Mouse (Mus musculus) heart, adult 11 months (tissue): ENCODE data around the gene Dand5.

Source experiments
- DNase-seq: peaks from one replicate; pipeline ENCODE4 v3.0.0; 2022

Gene Dand5

DNA sequence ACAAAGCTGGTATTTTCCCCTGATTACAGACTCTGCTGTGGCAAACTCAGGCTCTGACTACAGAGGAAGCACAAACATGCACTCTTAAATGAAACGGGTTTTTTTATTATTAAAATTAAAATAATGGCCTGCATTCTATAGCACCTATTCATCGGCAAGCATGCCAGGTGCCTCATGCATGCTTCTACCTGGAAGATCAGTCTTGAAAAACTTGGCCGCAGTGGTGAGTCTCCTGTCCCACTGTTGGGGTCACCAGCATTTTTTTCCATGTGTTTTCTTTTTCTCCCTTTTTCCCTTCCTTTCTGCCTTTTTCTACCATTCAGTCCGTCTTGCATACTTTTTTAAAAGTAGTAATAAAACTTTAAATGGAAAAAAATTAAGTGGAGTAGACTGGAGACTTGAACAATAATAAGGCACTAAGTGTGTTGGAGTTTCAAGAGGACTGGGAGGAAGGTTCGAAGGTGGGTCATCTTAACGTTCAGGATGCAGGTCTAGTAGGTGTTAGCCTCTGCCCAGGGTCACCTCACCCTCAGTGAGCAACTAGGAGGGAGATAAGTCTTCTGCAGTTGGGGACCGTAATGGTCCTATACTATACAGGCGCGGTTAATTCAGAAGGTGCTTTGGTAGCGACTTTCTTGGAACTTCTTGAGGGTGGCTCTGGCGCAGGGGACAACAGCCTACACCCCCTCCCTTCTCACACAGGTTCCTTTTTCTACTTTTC lies 39.3 kb downstream of the Dand5 start:
- DNase-seq, result no peak

DNA sequence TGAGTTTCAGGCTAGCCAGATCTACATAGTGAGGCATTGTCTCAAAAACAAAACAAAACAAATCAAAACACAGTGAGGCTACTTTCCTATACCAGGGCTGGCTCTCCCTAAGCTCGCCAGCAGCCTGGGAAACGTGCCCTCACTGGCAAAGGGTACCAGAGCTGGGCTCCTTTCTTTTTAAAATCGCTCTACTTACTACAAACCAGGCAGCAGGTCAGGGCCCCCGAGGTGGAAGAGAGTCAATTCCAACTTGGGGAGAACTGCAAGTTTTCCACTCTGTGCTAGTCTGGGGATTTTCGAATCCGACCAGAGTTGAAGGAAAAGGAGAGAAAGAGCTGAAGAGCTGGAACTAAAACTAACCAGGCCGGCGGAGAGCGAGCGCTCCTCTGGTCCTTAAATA lies 39.9 kb downstream of the Dand5 start:
- DNase-seq, result no peak

DNA sequence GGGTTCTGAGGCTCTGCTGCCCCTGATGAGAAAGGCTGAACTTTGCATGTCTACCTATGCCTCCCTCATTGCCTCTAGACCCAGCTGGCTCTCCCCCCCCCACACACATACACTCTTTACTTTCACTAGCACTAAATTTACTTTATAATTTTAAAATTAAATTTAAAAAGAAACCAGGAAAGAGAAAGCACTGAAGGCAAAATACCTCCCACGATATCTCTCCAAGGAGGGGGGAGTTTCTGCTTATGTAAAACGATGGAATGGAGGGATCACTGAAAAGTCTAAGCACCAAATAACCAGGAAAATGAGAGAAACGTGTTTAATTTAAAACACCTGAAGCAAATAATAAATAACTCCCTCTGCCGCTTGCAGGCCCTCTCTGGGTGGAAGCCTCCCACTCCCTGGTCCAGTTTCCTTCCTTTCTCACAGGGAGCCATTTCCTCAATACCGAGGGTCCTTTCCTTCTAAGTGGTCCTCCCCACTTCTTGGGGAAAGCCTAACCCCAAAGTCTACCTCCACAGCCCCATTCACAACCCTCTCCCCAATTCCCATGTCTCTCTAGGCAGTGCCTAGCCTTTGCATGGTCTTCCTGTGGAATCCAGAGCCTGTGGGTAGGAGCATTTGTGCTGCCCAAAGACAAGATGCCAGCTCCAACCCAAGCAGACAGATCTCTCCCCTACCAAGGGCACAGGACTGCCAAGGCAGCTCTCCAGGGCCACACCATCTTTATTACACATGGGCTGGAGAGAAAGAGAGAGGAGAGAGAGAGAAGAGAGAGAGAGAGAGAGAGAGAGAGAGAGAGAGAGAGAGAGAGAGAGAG lies 40.7 kb downstream of the Dand5 start:
- DNase-seq, result no peak

DNA sequence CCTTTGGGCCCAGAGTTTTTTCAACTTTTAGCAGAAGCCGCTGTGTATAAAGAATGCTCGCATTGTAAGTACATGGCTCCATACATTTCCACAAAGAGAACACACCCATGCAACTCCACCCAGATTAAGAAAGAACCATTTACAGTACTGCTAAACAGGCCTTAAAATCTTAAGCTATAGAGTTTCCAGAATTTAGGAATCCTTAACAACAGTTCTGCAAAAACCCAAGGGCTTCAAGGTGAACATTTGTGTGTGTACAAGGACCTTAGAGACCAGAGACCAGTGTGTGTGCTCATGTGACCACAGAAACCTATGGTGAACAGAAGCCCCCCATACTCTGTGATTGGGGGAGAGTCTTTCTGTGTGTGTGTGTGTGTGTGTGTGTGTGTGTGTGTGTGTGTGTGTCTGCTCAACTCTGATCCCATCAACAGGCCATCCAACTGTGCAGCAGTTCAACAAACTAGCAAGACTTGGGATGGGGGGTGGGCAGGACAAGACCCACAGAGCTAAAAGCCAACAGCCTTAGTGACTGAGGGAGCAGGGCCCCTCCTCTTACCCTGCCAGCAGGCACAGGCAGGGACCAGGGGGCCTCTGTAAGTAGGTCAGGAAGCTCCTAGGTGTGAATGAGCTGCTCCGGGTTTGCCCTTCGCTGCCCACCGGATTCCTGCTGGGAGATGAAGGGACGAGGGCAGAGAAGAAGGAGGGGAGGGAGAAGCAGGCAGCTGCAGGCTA lies 41.5 kb downstream of the Dand5 start:
- DNase-seq, result no peak

DNA sequence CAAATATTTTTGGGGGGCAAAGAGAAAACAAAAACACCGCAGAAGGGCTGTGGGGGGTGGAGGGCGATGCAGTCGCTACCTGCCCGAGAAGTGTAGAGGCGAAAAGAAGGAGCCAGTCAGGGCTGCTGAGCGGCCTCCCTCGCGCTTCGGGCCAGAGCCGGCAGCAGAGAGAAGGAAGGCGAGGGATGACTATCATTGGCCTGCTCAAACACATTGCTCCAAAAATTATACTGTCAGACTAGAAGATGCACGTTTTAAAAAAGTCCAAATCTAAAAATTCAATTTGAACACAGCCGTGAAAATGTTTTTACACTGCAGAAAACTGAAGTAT lies 42.4 kb downstream of the Dand5 start:
- no peak for DNase-seq

DNA sequence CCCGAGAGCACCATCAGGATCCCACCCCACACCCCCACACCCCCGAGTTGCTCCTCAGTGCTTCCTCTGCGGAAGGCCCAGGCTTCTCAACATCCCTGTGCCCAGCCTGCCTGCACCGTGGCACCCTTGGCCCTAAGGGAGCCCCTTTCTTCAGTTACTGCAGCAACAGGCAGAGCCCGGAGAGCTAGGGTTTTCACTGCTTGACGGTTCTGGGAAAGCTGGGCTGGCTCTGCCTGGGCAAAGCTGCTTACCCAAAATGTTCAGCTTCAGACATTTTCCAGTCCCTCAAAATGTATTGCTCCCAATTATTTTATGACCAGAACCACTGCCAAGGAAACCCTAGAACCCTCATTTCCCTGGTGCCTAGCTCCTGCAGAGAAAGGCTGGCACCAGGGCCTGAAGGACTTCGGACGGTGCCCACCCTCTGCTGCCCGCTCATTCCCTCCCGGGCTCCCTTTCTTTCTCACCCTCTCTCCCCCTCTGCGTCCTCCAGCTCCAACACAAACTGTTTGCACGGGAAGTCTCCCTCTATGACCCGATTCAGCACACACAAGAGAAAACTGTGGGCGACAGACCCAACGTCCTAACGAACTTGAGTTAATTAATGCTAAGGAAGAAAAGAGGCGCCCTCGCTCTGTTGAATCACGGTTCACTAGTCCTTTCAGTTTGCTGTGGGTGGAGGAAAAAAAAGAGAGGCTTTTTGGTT lies 43.0 kb downstream of the Dand5 start:
- no peak for DNase-seq

DNA sequence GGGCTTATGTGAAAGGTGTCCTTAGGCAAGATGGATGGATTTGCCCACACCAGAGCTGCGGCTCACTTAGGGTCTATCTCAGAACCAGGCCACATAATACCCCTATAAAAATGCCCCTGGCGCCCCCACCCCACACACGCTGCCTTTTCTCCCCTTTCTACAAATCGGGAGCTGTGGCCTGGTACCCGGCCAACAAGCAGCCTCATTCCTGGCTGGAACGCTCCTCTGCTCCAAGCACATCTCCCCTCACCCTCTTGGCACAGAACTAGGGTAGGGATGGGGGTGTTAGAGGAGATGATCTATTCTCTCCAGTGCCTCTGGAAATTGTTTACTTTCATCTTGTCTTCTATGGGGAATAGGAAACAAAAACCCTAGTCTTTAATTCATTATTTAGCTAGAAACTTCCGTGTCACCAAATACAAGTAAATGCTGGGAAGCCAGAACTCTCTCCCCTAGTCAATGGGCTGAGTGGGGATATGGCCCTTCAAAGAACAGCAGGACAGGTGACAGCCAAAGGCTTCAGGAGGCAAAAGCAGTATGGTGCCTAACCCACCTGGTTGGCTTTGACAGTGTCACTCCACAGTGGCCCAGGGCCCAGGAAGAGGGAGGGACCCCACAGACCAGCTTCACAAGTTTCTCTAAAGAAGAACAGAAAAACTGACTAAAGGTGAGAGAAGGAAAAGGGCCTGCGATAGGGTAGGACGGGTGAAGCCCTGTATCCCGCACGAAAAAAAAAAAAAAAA lies 43.8 kb downstream of the Dand5 start:
- DNase-seq, result no peak

DNA sequence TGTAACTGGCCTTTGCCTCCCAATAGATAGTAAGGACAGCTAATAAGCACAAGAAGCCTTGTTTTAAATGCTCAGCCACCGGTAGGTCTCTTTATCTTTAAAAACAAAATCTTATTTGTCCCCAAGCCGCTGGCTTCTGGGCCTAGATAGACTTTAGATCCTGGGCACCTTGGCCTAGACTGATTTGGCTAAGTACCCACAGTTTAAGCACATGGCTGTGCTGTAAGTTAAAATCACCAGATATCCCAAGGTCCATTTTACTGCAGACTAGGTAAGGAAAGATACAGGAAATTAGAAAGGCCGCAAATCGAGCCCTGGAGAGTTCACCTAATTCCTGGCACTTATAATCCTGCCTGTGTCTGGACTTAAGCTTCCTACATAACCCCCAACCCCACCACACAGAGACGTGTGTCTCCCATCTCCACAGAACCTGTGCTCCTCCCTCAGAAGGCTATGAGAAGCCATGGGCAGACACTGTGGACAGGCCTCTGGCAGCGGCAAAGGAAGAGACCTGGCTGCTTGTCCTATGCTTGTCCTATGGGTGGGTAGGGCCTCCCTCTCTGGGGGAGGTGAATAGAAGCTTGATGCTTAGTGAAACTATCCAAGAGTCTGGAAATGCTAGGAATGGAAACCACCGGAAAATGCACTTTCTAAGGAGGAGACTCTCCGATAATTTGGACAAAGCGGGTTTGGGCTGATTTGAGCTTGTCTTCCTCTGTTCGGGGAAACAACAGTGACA lies 44.6 kb downstream of the Dand5 start:
- no peak for DNase-seq

DNA sequence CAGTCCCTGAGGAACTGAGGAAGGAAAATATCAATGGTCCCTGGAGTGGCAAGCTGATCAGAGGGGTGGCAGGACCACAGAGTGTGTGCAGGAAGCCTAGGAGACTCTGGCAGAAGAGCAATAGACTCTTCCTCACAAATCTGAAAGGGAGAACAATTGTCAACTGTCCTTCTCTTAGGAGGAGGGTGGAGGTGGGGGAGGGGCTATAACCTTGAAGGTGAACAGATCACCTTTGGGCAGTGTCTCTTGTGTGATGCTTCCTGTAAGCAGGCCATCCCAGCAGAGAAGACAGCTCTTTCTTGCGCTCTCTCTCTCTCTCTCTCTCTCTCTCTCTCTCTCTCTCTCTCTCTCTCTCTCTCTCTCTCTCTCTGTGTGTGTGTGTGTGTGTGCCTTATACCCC lies 46.1 kb downstream of the Dand5 start:
- DNase-seq, result no peak

DNA sequence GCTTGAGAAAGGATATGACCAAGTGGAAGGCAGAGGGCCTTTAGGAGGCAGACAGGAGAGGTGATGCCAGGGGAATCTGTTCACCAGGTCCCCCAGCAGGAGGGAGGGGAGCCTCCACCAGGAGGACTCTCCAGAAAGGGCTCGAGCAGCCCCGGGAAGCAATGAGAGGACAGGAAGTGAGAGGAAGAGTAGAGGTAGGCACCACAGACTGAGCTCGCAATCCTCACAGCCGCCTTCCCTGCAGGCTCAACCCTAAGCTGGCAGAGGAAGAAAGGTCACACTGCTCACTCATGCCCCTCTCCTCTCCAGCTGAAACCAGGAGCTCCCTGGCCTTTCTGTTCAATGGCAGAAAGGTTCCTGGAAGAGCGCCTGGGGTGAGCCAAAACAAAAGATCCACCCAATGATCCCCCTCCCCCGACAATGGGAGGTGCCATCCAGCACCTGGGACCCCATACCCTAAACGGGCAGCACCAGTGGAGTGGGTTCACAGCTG lies 47.0 kb downstream of the Dand5 start:
- DNase-seq, result peak; percentile 95

DNA sequence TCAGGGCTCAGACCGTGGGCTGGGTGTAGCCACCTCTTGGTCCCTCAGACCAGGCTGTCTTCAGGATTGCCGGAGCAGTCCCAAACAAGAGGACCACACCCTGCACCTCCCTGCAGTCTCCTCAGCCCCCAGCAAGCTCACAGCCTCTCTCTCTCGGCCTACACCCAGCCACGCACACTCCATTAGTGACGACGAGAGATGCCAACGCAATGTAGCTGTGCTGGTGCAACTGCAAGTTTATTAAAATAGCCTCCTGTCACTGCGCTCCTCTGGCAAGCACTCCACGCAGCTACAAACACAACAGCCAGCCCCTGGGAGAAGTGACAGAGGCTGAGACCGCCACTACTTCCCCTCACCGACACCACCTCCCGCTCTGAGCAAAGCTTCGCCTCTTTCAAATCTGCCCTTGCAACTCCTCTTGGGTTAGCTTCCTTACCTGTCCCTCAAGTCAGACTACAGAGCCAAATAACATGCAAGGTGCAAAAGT lies 47.5 kb downstream of the Dand5 start:
- peak; percentile 97 for DNase-seq

DNA sequence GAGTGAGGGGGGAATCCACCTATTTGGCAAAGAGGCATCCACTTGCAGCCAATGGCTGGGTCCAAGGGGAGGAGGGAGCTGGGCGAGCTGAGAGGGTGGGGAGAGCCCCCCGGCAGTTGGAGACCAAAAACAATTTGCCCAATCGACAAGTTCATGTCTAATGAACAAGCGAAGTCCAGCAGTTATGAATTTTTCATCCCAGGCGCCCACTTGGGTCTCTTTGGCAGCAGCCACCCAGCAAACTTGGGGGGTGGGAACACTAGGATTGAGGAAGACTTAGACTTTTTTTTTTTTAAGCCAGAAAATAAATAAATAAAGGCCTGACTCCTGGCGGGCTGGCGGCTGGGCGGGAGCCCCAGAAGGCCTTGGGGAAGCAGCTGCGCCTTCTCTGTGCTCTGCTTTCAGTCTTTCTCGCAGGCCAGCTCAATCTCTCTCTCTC lies 48.1 kb downstream of the Dand5 start:
- peak; percentile 98 for DNase-seq

DNA sequence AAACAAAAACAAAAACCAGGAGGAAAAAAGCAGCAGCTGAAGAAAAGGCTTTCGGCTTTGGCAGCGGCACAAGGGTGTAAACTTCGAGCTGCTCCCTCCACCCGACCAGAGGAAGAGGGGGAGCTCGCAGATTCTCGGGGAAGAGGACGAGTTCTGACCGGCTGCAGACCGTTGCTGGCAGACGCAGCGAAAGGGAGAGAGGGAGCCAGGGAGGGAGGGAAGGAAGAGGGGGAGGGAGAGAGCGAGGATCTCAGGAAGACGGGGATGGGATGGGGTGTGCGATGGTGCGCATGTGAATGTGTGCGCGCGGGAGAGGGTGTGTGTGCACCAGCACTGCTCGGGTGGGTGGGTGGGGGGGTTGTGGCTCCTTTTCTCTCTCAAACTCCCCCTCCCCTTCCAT lies 48.8 kb downstream of the Dand5 start:
- peak; percentile 99 for DNase-seq

DNA sequence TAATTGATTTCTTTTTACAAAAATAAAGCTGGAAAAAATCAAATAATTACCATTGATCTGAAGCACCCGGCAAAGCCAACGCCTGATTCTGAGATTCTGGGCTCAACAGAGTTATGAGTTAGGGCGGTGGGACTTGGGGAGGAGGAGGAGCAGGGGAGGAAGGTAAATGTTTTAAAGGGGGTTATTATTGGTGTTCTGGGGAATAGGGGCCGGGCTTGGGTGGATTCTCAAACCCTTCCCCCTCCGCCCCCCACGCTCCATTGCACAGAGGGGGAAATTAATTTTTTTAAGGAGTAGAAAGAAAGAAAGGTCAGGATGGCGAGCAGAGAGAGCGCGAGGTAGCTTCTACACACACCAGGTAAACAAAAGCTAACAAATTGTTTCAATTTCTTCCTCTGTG lies 49.3 kb downstream of the Dand5 start:
- DNase-seq, result no peak

DNA sequence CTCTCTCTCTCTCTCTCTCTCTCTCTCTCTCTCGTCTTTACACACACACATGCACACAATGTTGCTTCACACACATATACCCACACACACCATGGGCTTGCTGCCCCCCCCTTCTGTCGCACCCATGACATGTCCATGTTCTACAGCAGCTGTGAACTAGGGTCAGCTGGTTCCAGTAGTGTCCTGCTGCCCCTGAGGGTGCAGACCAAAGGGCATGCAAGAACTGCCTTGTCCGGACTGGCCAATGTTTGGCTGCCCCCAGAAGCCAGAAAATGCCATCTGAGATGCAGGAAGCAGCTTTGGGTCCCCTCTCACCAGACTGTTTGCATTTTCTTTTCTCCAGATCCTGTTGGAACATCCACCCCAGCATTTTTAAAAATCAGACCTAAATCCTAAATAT lies 50.0 kb downstream of the Dand5 start:
- DNase-seq, result no peak

DNA sequence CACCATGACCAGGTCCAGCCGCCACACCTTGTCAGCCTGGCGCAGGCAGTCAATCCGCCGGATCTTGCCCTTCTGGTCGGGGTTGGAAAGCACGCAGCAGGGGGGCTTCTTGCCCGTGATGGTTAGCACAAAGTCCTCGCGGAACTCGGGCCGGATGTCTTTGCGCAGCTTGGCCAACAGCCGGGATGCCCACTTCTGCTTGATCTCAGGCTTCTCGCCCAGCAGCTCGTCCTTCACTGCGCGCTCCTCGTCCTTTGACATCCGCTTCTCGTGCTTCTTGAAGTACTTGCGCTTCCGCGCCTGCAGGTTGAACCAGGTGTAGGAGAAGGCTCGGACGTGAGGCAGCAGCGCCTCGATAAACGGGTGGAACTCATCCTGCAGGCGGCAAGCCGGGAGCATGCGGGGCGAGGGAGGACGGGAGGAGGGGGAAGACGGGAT lies 50.7 kb downstream of the Dand5 start:
- DNase-seq, result no peak

DNA sequence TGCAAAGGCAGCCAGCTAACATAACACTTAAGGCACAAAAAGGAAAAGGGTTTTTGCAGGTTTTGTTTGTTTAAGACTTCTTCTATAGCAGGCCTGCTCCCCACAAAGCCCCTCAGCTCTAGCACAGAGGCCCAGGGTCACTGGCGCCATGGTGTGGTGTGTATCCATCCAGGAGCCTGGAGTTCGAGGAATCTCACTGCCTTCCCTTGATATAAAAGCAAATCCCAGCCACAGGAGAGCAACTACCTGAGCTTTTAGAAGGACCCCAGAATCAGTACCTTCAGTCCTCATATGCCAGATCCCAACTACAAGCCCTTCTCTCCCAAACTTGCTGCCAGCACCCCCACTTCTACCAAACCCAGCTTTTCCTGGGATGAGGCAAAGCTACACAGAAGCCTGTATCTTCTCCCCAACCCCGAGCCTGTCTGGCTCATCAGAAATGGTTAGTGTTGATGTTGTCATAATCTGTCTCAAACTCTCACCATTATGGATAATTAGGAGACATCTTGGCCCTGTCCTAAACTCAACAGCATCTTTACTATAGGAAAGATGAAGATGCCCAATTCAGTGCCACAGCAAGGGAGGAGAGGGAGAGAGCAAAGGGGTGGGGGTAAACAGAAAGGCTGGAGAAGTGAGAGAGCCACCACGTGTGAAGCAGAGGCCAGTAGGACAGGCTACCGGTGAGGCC lies 51.5 kb downstream of the Dand5 start:
- no peak for DNase-seq

DNA sequence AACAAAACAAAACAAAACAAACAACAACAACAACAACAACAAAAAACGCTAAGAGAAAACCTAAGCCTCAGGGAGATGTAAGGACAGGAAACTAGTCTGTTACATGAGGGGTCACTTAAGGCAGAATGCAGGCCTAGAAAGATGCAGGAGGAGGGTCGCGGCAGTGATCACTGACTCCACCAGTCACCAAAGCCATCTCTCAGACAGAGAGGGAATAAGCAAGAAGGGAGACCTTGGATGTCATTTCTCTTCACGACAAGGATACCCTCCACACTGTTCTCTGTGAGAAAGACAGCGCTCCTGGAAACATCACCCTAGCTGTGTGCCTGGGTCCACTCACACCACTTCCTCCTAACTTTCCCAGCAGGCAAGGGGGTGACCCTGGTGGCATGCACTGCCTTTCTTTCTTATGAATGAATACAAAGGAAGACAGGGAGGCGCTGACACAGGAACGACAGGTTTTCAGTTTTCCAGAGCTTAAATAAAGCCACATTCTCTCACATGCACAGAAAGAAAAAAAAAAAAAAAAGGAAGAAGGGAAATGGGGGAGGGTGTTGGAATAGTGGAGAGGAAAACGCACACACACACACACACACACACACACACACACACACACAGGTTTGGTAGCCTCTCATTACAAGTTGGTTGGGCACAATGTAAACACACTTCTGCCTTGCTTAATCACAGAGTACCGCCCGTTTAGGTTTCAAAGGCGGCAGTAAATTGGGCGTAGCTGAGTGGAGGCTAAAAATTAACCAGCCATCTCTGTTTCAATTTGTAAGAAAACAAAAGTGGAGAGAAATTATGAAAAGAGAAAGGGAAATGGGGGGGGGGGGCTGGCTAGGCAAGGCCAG lies 52.3 kb downstream of the Dand5 start:
- no peak for DNase-seq

DNA sequence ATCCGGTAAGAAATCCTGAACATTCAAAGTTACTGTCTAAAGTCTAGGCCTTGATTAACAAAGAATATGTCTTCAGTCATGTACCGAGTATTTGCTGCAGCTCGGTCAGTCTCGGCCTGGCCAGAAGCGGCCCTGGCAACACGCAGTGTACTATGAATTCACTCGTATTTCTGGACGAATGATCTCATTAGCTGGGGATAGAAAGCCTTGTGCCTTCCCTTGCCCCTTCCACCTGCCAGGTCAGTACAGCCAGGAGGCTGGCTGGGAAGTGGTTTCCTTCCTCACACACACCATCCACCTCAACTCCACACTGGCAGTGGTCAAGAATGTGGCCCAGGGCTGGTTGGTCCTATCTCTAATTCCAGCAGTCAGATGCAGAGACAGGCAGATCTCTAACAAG lies 53.3 kb downstream of the Dand5 start:
- no peak for DNase-seq
